Mouse (Mus musculus): ENCODE measurements around the gene Inhbb. TPM values are rescaled to one million over a fixed set of nuclear protein-coding genes. Genes with fewer than 3 reads are reported as not detected.

The Inhbb gene
- polyA plus RNA-seq, 1 experiment from 2014 or later, result 0.36 TPM

DNA sequence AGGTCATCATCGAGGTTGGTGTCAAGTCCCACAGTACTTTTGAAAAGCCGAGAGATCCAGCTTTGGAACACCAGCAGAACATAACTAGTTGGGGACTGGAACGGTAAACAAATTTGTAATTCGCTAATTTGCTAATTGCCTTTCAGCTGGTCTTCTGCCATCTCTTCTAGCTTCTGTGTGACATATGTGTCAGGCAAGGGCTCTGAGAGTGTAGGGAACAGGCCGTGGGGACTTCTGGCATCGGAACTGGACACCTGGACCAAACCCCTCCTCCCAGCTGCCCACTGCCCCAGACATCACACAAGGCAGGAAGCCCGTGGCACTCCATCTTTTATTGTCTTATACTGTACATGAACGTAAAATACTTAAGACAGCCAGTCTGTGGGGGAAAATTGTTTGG lies 6.9 kb downstream of the Inhbb start:
- peaks cover 1% of the 10 kb centered on the region for H3K4me1 ChIP-seq (replicated peaks; ENCODE audit: control insufficient read depth, insufficient read depth, low read length)
- no peaks in the 10 kb centered on the region for H3K9me3 ChIP-seq (ENCODE audit: control insufficient read depth, low read length)
- 74% methylated on average over 8 of the region's 8 CpGs for WGBS
- H3K27me3 ChIP-seq (ENCODE audit: control insufficient read depth, insufficient read depth, low read depth, low read length), result peaks cover 34% of the 10 kb centered on the region
- no peak overlapping the region for H3K9ac ChIP-seq (ENCODE audit: low read length)
- no peak overlapping the region for H3K4me3 ChIP-seq (ENCODE audit: low read length)
- H3K4me2 ChIP-seq (ENCODE audit: low read depth, low read length), result no peak overlapping the region
- H3K36me3 ChIP-seq (ENCODE audit: control insufficient read depth, insufficient read depth, low read length), result no peaks in the 10 kb centered on the region
- no peak for ATAC-seq (ENCODE audit: low read depth)
- no peak overlapping the region for H3K27ac ChIP-seq (ENCODE audit: low read length)

DNA sequence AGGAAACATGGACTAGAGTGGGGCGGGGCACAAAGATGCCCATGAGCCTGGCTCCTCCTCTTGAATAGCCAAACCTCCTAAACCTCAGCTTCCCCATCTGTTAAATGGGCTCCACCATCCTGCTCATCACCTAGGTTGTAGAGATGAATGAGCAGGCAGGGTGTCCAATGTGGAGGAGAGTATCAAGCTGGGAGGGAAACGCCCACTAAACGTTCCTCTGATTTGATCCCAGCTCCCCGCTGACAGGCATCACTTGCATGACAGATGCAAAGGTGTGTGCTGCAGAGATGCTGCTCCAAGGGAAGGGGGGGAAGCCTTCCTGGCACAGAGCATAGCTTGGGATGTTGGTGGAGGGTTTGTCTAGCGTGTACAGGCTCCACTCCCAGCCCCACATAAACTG lies 11.4 kb downstream of the Inhbb start:
- H3K36me3 ChIP-seq (ENCODE audit: control insufficient read depth, insufficient read depth, low read length), result no peaks in the 10 kb centered on the region
- no peaks in the 10 kb centered on the region for H3K9me3 ChIP-seq (ENCODE audit: control insufficient read depth, low read length)
- no peak overlapping the region for H3K9ac ChIP-seq (ENCODE audit: low read length)
- no peak overlapping the region for H3K4me2 ChIP-seq (ENCODE audit: low read depth, low read length)
- H3K4me1 ChIP-seq (replicated peaks; ENCODE audit: control insufficient read depth, insufficient read depth, low read length), result no peaks in the 10 kb centered on the region
- no peaks in the 10 kb centered on the region for H3K27me3 ChIP-seq (ENCODE audit: control insufficient read depth, insufficient read depth, low read depth, low read length)
- 84% methylated on average over 5 of the region's 5 CpGs for WGBS
- no peak overlapping the region for H3K27ac ChIP-seq (ENCODE audit: low read length)
- no peak for ATAC-seq (ENCODE audit: low read depth)
- H3K4me3 ChIP-seq (ENCODE audit: low read length), result no peak overlapping the region

DNA sequence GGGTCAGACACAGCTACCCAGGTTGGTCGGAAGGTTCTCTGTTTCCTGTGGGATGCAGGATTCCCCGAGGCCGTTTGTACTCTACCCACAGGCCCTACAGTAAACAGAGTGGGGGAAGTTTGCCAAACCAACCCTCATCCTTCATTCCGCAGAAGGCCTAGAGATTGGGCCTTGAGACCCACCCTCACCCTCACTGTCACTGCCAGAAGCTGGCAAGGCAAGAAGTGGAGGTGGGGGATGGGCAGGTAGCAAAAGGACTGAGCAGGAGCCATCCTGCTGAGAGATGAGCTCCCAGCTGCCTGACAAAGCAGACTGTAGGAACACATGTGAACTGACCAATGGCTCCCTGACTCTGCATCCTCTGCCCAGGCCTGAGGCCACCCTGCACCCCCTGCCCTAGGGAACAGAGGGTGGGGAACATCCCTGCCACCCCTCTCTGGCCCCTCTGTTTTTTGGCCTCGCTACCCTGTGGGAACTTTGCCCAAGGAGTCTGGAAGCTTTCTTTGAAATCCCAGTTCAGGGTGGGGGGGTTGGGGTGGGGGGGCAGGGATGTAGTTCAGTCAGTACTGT lies 12.4 kb downstream of the Inhbb start:
- H3K36me3 ChIP-seq (ENCODE audit: control insufficient read depth, insufficient read depth, low read length), result no peaks in the 10 kb centered on the region
- no peaks in the 10 kb centered on the region for H3K27me3 ChIP-seq (ENCODE audit: control insufficient read depth, insufficient read depth, low read depth, low read length)
- no peak overlapping the region for H3K4me2 ChIP-seq (ENCODE audit: low read depth, low read length)
- no peak overlapping the region for H3K9ac ChIP-seq (ENCODE audit: low read length)
- no peaks in the 10 kb centered on the region for H3K9me3 ChIP-seq (ENCODE audit: control insufficient read depth, low read length)
- H3K27ac ChIP-seq (ENCODE audit: low read length), result no peak overlapping the region
- H3K4me3 ChIP-seq (ENCODE audit: low read length), result no peak overlapping the region
- WGBS, result 36% methylated on average over 5 of the region's 5 CpGs
- H3K4me1 ChIP-seq (replicated peaks; ENCODE audit: control insufficient read depth, insufficient read depth, low read length), result peaks cover 1% of the 10 kb centered on the region; the same call in 1 of the 2 replicates
- ATAC-seq (ENCODE audit: low read depth), result peak; percentile 42

DNA sequence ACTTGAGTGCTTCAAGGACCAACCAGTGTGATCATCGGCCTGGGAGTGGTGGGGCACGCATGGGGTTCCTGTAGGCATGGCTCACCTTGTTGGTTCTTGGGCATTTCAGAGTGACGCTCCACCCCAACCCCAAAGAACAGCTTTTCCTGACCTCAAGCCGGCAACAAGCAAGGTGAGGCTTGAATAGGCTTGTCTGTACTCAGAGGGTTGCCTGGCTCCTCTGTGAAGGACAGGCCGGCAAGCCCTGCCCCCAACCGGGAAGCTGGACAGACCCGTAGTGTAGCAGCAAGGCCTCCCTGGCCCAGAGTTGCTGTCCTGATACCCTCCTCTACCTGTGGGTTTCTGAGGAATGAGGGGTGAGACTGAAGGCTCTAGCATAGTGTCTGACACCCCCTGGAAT lies 12.9 kb downstream of the Inhbb start:
- Histone ChIP-seq H3K9ac (ENCODE audit: low read length) (no peak overlapping the region), H3K27me3 (ENCODE audit: control insufficient read depth, insufficient read depth, low read depth, low read length) (no peaks in the 10 kb centered on the region), H3K4me2 (ENCODE audit: low read depth, low read length) (no peak overlapping the region), H3K4me3 (ENCODE audit: low read length) (no peak overlapping the region), H3K36me3 (ENCODE audit: control insufficient read depth, insufficient read depth, low read length) (no peaks in the 10 kb centered on the region), H3K9me3 (ENCODE audit: control insufficient read depth, low read length) (no peaks in the 10 kb centered on the region), H3K27ac (ENCODE audit: low read length) (no peak overlapping the region), H3K4me1 (replicated peaks; ENCODE audit: control insufficient read depth, insufficient read depth, low read length) (peaks cover 3% of the 10 kb centered on the region; the same call in 1 of the 2 replicates)
- no peak for ATAC-seq (ENCODE audit: low read depth)
- 72% methylated on average over 7 of the region's 7 CpGs for WGBS

DNA sequence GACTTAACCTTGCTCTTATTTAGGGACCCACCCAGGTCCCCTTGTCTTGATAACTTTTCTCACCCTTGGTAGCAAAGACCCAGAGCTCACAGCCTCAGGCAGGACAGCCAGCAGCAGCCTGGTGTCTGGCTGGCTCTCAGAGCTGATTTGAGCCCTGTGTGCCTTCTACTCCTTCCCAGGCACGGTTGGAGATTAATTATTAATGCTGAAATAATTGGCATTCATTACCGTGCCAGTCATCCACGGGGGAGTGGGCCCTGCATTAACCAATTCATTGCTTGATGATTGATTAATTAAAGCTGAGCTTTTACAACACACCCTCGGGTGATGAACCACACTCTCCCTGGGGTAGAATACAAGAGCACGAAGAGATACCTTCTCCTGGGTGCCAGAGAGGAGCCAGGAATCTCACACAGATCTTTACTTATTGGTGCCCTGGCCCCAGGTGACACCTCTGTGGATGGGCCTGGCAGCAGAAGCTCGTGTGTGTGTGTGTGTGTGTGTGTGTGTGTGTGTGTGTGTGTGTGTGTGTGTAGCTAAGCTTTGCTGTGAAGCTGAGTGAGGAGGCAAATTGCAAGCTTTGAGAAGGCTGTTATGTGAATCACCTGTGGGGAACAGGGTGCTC lies 14.2 kb downstream of the Inhbb start:
- 28% methylated on average over 6 of the region's 6 CpGs for WGBS
- H3K36me3 ChIP-seq (ENCODE audit: control insufficient read depth, insufficient read depth, low read length), result no peaks in the 10 kb centered on the region
- H3K9me3 ChIP-seq (ENCODE audit: control insufficient read depth, low read length), result no peaks in the 10 kb centered on the region
- H3K27ac ChIP-seq (ENCODE audit: low read length), result no peak overlapping the region
- H3K4me3 ChIP-seq (ENCODE audit: low read length), result no peak overlapping the region
- no peak overlapping the region for H3K9ac ChIP-seq (ENCODE audit: low read length)
- no peak overlapping the region for H3K4me2 ChIP-seq (ENCODE audit: low read depth, low read length)
- H3K27me3 ChIP-seq (ENCODE audit: control insufficient read depth, insufficient read depth, low read depth, low read length), result no peaks in the 10 kb centered on the region
- H3K4me1 ChIP-seq (replicated peaks; ENCODE audit: control insufficient read depth, insufficient read depth, low read length), result peaks cover 3% of the 10 kb centered on the region; the same call in 1 of the 2 replicates
- no peak for ATAC-seq (ENCODE audit: low read depth)

- H3K4me3 ChIP-seq (ENCODE audit: low read length), result no peak overlapping the region
- 10% methylated on average over 3 of the region's 3 CpGs for WGBS
- H3K4me2 ChIP-seq (ENCODE audit: low read depth, low read length), result no peak overlapping the region
- H3K4me1 ChIP-seq (replicated peaks; ENCODE audit: control insufficient read depth, insufficient read depth, low read length), result peaks cover 3% of the 10 kb centered on the region; the same call in 1 of the 2 replicates
- no peaks in the 10 kb centered on the region for H3K27me3 ChIP-seq (ENCODE audit: control insufficient read depth, insufficient read depth, low read depth, low read length)
- no peak overlapping the region for H3K27ac ChIP-seq (ENCODE audit: low read length)
- H3K9me3 ChIP-seq (ENCODE audit: control insufficient read depth, low read length), result no peaks in the 10 kb centered on the region
- H3K36me3 ChIP-seq (ENCODE audit: control insufficient read depth, insufficient read depth, low read length), result no peaks in the 10 kb centered on the region
- H3K9ac ChIP-seq (ENCODE audit: low read length), result no peak overlapping the region
- ATAC-seq (ENCODE audit: low read depth), result peak; percentile 77; the same call in 1 of the 2 replicates
Measured at GRCm38 (mm10) chr1:119404798-119405197, 17.2 kb downstream of the Inhbb start.

DNA sequence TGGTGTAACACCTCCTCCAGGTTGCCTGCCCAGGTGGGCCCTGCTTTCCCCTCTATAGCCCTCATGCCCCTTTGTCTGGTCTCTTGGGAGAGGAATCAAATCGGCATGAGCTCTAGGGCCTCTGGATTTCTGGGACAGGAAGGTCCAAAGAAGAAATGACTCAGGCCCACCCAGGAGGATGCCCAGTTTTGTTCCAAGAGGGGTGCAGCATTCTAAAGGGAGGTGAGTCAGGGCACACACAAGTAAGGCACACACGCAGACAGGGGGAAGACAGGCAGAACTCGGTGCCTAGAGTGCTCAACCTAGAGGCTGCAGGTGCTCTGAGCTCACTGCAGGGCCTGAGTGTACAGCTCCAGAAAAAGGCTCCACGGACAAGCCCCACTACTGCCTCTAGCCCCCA lies 17.7 kb downstream of the Inhbb start:
- Histone ChIP-seq H3K9me3 (ENCODE audit: control insufficient read depth, low read length) (no peaks in the 10 kb centered on the region), H3K4me2 (ENCODE audit: low read depth, low read length) (no peak overlapping the region), H3K9ac (ENCODE audit: low read length) (no peak overlapping the region), H3K27me3 (ENCODE audit: control insufficient read depth, insufficient read depth, low read depth, low read length) (no peaks in the 10 kb centered on the region), H3K4me3 (ENCODE audit: low read length) (no peak overlapping the region), H3K4me1 (replicated peaks; ENCODE audit: control insufficient read depth, insufficient read depth, low read length) (peaks cover 3% of the 10 kb centered on the region; the same call in 1 of the 2 replicates), H3K36me3 (ENCODE audit: control insufficient read depth, insufficient read depth, low read length) (no peaks in the 10 kb centered on the region), H3K27ac (ENCODE audit: low read length) (no peak overlapping the region)
- WGBS, result 64% methylated on average over 4 of the region's 4 CpGs
- no peak; the same call in 1 of the 2 replicates for ATAC-seq (ENCODE audit: low read depth)

- no peak for ATAC-seq (ENCODE audit: low read depth)
- Histone ChIP-seq H3K4me1 (replicated peaks; ENCODE audit: control insufficient read depth, insufficient read depth, low read length) (peaks cover 3% of the 10 kb centered on the region; the same call in 1 of the 2 replicates), H3K9me3 (ENCODE audit: control insufficient read depth, low read length) (no peaks in the 10 kb centered on the region), H3K27me3 (ENCODE audit: control insufficient read depth, insufficient read depth, low read depth, low read length) (no peaks in the 10 kb centered on the region), H3K36me3 (ENCODE audit: control insufficient read depth, insufficient read depth, low read length) (no peaks in the 10 kb centered on the region), H3K27ac (ENCODE audit: low read length) (no peak overlapping the region), H3K4me2 (ENCODE audit: low read depth, low read length) (no peak overlapping the region), H3K4me3 (ENCODE audit: low read length) (no peak overlapping the region), H3K9ac (ENCODE audit: low read length) (no peak overlapping the region)
- 66% methylated on average over 4 of the region's 4 CpGs for WGBS
Measured at GRCm38 (mm10) chr1:119401249-119401648, 20.8 kb downstream of the Inhbb start.

DNA sequence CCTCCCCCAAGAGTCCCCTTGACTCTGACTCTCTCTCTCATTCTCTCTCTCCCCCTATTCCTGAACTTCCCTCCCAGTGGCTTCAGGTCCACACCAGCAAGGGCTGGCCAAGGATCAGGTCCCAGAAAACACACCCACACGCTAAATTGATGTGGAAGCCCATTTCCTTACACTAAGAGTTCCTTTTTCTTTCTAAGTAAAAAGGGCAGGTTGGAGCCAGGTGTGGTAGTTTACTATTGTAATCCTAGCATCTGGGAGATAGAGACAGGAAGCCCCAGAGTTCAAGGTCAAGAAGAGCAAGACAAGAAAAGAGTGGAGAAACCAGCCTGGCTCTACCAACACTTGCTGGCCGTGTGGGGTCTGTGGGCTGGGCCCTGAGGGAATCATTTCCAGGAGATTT lies 23.4 kb downstream of the Inhbb start:
- no peak for ATAC-seq (ENCODE audit: low read depth)
- Histone ChIP-seq H3K4me1 (replicated peaks; ENCODE audit: control insufficient read depth, insufficient read depth, low read length) (no peaks in the 10 kb centered on the region), H3K27me3 (ENCODE audit: control insufficient read depth, insufficient read depth, low read depth, low read length) (no peaks in the 10 kb centered on the region), H3K36me3 (ENCODE audit: control insufficient read depth, insufficient read depth, low read length) (no peaks in the 10 kb centered on the region), H3K9ac (ENCODE audit: low read length) (no peak overlapping the region), H3K27ac (ENCODE audit: low read length) (no peak overlapping the region), H3K4me2 (ENCODE audit: low read depth, low read length) (no peak overlapping the region), H3K9me3 (ENCODE audit: control insufficient read depth, low read length) (no peaks in the 10 kb centered on the region), H3K4me3 (ENCODE audit: low read length) (no peak overlapping the region)
- WGBS, result 75% methylated on average over 2 of the region's 2 CpGs
